Mouse (Mus musculus) heart, postnatal 14 days (tissue): ENCODE measurements around the gene Epb41l1. TPM values are rescaled to one million over a fixed set of nuclear protein-coding genes. Genes with fewer than 3 reads are reported as not detected.

Source experiments
- DNase-seq, 2 experiments: peaks; one replicate each; pipeline ENCODE4 v3.0.0; 2021 to 2022
- intact Hi-C: fragments of 180-260 bp; cut with DNase I; formaldehyde crosslinking; loops from one replicate; pipeline ENCODE4 v1.15.1; 2025
- total RNA-seq, 2 experiments: library from RNA; stranded (reverse); gene quantifications; 2 replicates each; pipeline ENCODE4 v1.2.3; 2021

The Epb41l1 gene
- total RNA-seq, 2 experiments from 2014 or later, result 10.1 to 13.9 TPM

DNA sequence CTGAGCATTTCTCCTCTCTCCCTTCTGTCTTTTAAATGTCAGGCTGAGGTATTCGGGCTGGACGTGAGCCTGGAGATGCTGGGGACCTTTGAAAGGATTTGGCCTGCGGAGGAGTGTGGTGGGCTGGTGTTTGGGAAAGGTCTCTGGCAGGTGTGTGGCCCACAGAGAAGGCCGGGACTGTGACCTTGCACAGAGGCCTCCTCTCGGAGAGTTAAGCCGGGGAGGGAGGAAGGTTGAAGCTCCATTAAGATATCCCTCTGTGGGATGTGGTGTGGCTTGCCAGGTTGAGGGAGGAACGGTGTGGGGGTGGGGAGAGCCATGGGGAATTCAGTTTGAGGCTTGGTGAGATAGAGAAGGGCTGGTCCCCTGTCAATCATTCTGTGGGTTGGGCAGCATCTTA lies 59.1 kb downstream of the Epb41l1 start:
- intact Hi-C loops, result no loop called here

DNA sequence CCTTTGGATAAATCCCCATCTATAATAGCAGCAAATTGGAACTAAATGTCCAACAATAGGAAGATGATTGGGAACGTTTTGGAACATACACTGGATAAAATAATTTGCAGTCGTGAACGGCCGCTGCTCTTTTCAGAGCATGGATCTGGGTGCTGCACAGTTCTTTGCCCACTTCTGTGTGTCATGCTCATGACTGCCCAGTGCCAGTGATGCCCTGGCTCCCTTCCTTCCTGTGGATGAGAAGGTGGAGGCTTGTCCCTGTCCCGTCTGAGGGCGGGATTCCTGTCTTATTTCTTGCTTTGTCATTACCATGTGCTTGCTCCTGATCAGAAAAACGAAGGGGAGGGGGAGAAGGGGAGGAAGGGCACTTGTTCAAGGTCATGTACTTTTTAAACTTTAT lies 59.6 kb downstream of the Epb41l1 start:
- no peak for DNase-seq
- intact Hi-C loops, result no loop called here

More for the DNA sequence above, 59.1 kb downstream of the Epb41l1 start:
- DNase-seq, result no peak

DNA sequence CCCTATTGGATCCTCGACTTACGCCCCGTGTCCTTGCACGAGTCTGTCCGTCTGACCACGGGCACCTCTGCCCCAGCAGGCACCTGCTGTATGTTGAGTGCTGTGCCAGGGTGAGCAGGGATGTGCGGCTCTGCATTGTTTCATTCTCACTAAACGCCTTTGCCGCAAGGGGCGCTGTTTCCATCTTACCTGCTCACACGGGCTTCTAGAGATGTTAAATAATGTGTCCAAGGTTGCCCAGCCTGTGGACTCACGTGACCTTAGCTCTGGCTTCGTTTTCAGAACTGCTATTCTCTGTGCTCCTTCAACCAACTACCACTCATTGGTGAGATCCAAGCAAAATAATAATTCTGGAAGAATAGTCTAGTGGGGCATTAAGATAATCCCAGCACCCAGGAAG lies 61.6 kb downstream of the Epb41l1 start:
- peak; percentile 56 to 64 for DNase-seq
- intact Hi-C loops, result no loop called here

DNA sequence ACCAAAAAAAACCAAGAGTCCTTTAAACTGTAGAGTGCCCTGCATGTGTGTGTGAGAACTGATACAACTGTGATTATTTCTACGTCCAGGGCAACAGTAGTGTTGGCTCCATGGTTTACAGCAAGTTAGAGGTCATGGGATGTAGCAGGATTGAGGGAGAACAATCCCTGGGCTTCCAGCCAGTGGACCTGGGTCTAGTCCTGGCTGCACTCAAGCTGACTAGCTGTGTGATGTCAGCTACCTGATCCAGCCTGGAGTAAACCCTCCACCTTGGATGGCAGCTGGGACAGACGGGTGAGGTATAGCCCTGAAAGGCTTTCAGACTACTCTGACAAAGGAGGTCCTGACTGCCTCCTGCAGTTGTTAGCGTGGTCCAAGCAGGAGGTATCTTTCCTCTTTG lies 62.1 kb downstream of the Epb41l1 start:
- DNase-seq, result no peak
- intact Hi-C loops, result no loop called here

DNA sequence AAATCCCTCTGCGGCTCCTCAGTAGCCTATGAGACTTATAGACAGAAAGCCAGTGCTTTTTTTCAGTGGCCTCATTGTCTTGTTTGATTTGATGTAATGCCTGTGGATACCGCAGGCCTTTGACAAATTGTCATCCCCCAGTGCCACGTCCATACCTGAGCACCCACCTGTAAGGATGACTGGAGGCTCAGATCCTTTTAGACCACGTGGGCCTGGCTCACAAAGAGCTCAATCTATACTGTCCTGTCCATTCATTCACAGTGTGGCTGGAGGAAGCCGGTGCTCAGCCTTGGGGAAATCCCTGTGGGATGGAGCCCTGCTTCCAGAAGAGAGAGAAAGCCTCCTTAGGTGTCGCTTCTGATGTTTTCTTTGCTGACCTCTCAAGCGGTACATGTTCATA lies 62.5 kb downstream of the Epb41l1 start:
- intact Hi-C loops, result no loop called here
- DNase-seq, result no peak

DNA sequence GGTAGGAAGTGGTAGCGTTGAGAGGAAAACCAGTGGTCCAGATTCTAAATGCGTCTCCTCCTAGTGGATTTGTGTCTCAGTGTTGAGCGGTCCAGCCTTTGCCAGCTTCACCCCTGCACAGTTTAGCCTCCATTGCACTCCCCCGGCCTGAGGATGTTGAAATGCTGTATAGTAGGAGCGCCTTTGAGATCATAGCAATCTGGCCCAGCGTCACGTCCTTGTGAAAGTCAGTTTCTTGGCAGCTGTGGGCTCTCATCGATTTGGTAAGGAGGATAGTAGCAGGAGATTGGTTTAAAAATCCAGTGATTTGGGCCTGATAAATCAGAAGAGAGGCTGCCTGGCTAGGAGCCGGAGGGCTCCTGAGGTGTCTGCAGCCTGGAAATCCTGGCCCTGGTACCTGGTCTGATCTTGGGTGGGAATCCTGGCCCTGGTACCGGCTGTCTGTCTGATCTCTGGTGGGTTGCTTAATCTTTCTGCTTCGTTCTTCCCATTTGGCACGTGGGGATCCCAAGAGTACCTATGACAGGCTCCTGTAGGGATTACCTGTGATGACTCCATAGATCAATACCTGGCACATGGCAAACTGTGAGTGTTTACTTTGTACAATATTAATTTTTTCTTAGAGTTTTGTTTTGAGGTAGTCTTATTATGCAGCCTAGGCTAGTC lies 65.5 kb downstream of the Epb41l1 start:
- intact Hi-C loops, result no loop called here
- DNase-seq, result no peak

DNA sequence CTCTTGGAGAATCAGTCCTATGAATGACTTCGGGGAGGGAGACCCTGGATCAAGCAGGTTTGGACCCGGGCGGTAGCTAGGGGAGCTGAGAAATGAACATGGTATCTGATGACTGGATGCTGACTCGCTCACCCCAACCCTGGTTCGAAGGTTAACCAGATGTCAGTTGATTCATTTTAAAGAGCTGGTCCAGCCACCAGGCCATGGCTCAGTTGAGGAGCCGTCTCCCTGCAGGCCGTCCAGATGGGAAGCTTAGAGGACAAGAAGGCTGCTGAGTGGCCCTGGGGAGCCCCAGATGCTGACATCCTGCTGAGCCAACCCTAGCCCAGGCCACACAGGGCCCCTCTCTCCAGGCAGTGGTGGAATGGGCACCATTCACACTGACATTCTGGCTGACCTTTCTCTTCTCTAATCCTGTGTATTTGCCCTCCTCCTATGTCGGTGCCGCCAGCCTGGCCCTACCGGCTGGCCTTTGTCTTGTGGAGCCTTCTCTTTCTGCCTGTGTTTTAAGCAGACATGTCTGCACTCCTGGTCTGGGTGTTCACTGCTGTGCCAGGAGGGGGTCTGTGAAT lies 67.0 kb downstream of the Epb41l1 start:
- peak in 1 of 2 experiments; percentile 11 for DNase-seq
- intact Hi-C loops, result no loop called here

DNA sequence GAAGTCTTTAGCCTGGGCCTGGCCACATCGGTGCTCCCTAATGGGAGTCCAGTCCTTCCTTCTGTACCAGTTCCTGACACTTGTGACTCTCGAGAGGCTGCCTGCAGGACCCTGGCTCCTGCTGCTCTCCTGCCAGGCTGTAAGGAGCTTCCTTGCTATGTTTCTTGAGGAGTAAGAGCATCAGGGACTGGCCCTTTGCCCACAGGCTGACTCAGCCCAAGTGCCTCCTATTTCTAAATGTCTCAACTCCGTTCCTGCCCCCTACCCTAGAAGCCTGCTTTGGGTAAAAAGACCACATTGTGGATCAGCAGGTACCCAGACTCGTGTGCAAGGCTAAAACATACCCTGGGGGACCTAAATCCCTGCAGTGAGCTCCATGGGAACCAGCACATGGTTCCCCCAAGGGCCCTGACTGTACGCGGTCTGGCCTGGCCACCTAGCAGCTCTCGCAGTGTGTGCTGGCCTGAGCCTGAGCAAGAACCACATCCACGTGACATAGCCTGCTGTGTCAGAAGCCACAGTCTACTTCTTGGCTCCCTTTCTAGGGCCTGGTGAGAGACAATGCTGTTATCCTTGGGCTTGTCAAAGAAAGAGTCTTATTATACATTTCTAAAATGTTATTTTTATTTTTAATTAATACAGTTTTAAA lies 67.6 kb downstream of the Epb41l1 start:
- DNase-seq, result peak; percentile 32 to 35
- intact Hi-C loops, result no loop called here

DNA sequence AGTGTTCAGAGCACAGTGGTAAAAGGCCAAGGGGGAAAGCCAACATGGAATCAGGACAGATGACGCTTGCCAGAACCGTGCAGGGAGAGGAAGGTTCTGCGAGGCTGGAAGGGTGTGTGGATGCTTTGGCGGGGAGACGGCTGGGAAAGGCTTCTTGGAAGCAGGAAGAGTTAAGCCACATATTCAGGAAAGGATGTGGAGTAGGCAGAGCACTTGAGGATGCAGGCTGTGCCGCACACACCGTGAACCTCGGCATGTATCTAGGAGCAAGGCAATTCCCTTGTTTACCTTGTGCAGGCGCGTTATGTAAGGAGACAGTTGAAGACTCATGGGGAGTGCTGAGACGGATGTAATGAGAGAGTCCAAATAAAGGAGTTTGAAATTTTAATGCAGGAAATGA lies 69.5 kb downstream of the Epb41l1 start:
- intact Hi-C loops, result no loop called here

DNA sequence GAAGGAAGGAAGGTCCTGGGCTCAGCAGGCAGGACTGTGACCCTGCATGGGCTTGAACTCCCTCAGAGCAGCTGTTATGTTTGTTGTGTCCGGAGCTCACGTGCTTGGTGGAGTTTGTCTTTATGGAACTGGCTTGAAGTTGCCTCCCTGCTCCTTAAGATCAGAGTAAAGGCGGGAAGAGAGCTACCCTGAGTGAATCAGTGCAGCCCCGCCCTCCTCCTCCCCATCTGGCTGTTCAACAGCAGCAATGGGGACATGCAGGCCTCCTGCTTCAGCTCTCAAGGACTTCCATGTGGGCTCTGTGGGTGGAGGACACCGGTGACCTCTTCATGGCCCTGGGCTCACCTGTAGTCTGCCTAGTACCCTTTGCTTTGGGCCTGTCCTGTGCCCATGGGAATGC lies 71.1 kb downstream of the Epb41l1 start:
- no peak for DNase-seq
- intact Hi-C loops, result no loop called here

More for the DNA sequence above, 69.5 kb downstream of the Epb41l1 start:
- peak; percentile 18 to 37 for DNase-seq

DNA sequence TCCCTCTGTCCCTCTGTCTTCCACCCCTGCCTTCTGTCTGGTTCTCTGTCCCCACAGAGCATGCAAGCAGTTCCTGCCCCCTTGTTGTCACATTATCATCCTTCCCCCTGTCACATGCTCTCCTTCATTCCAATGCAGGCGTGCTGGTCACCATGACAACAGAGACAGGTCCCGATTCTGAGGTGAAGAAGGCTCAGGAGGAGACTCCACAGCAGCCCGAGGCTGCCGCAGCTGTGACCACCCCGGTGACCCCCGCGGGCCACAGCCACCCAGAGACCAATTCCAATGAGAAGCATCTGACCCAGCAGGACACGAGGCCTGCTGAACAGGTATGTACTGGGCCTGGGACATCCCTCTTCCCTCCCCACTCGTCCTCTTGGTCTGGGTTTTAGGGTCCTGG lies 73.1 kb downstream of the Epb41l1 start:
- DNase-seq, result no peak
- intact Hi-C loops, result no loop called here

DNA sequence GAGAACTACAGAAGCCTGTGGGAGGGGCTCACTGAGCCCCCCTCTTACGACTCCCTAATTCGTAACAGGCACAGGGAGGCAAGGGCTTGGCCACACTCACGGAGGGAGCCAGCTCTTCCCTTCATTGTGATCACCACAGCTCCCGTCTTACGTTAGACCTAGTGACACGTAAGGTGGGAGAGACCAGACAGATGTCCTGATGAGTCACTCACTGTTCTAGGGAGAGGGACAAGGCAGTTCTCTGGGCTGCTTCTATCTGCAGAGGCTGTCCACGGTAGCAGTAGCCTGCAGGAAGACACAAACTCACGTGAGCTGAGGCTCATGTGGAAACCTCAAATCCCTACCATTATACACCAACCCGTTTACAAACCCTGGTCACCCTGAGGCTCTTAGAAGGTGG lies 73.8 kb downstream of the Epb41l1 start:
- intact Hi-C loops, result no loop called here
- DNase-seq, result no peak

DNA sequence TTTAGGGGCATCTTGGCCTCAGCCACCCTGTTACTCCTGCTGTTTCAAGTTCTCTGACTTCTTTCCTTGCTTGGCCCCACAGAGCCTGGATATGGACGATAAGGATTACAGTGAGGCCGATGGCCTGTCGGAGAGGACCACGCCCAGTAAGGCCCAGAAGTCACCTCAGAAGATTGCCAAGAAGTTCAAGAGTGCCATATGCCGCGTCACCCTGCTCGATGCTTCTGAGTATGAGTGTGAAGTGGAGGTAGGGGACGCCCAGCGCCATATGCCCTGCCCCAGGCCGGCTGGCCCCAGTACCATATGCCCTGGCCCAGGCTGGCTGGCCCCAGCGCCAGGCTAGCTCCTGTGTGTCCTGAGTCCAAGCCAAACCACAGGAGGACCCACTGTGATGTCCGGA lies 74.2 kb downstream of the Epb41l1 start:
- intact Hi-C loops, result loop anchor here (5.0 kb wide), 1 partner anchor 73 kb away; the partner anchor contains the start of gene Epb41l1
- DNase-seq, result no peak

DNA sequence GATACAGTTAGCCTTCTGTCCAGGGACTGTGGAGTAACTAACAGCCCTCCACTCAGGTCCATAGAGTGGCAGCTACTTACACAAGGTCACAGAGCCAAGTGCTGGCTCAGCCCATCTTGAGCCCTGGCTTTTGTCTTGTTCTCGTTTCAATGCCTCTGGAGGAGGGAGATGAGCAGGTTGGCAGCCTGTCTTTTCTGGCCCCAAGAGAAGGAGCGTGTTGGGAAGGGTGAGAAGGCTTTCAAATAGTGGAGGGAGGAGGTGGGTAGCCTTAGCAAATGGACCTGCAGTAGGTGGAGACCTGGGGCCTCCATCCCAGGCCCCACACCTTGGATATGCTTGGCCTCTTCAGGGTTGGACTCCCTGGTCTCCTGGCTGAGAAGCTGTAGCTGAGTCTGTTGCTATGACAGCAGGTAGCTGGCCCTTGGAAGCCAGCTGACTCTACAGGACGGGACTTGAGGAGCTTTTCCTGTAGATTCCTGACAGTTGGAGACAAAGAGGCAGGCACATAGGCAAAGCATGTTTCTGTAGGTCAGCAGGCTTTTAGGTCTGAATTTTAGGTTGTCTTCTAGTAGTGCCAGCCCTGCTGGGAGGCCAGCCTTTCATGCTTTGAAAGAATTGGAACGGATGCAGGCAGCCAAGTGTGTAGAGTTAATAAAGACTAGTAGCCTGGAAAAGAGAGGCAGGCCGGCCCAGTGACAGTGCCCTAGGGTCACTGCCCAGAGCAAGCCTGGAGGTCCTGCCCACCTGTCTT lies 76.3 kb downstream of the Epb41l1 start:
- DNase-seq, result no peak
- intact Hi-C loops, result loop anchor here (5.0 kb wide), 1 partner anchor 75 kb away; the partner anchor contains the start of gene Epb41l1

DNA sequence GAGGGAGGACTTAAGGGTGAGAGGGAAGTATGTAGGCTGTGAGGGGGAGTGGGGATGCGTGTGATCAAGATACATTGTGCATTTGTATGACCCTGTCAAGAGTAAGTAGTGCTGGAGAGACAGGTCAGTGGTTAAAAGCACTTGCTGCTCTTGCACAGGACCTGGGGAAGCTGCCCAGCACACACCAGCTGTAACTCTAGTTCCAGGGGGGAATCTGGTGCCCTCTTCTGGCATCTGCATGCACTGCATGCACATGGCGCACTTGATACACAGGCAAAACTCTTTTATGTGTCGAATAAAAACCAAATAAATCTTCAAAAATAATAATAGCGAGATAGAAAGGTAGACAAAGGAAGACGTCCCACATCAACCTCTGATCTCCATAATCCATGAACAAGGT lies 77.2 kb downstream of the Epb41l1 start:
- peak; percentile 56 to 73 for DNase-seq
- intact Hi-C loops, result loop anchor here (5.0 kb wide), 1 partner anchor 76 kb away; the partner anchor contains the start of gene Epb41l1

DNA sequence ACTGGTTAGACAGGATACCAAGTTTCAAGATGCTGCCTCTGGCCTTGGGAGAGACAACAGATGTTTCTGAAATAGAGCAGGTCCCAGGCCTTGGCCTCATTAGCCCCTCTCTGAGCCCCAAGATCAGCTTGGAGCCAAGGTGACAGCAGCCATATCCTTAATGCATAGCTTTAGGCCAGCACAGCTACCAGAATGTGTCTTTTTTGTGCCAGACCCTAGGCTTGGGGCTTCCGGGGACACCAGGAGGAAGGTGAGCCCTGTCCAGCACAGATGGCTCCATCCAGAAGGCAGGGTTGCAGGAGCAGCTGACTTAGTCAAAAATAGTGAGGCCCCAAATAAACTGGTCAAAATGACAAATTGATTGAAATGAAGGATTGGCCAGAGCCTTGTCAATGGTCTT lies 80.3 kb downstream of the Epb41l1 start:
- intact Hi-C loops, result no loop called here
- DNase-seq, result no peak

DNA sequence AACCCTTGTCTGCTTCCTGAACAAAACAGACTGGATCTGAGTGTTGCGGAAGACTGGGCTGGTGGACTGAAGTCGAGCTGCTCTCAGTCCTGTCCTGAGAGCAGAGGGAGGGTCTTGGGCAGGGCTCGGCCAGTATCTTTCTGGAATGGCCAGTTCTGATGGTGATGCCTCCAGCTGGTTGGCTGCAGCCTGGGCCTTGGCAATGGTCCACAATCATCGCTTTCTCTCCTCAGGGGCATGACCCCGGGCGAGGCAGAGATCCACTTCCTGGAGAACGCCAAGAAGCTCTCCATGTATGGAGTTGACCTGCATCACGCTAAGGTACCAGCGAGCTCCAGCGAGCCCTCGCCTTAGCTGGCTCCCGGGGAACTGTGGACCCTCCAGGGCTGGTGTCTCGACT lies 84.8 kb downstream of the Epb41l1 start:
- DNase-seq, result peak in 1 of 2 experiments; percentile 31
- intact Hi-C loops, result no loop called here

DNA sequence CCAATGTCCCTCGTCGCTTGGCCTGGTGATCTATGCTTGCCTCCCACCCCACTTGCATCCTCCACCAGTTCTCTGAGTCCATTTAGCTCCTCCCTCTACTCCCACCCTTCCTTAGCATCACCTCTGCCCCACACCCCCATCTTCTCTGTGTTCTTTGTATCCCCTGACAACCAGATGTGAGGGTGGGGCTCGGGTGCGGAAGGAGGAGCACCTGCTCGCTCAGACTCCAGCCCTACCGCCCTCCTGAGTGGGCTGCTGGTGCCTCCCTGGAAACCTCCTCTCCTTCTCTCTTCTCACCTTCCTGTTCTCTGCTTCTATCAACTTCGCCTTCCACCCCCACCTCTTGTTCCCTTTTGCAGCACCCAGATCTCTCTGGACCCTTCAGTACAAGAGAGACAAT lies 91.3 kb downstream of the Epb41l1 start:
- intact Hi-C loops, result no loop called here
- DNase-seq, result no peak

DNA sequence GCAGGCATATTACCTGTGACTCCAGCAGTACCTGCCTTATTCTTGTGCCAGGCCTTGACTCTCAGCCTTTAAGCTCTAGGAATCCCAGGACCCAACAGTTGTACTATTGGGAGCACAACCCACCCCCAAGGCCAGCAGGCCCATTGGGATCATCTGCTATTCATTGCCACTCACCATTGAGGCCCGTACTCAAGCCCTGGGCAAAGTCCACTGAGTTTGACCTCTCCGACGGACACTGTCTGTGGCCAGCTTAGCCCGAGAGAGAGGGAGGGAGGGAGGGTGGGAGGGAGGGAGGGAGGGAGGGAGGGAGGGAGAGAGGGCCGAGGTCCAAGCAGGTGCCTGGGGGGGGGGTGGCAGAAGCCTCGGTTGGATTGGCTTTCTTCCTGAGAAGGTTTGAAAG lies 91.9 kb downstream of the Epb41l1 start:
- intact Hi-C loops, result no loop called here
- no peak for DNase-seq

DNA sequence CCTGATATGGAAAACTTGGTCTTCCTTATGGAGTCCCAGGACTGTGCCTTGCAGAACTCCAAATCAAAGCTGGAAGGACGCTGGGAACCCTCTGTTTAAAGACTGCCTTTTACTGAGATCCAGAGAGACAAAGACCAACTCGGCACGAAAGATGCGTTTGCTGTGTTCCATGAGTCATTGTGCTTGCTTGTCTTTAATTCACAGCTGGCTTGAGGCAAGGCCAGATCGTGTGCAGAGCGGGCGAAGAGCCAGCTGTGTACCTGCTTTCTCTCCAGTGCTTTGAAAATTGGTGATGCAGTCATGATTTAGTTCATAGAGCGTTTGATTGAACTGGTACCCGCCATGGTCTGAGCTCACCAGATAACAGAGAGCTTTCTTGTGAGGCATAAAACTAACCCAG lies 94.4 kb downstream of the Epb41l1 start:
- no peak for DNase-seq
- intact Hi-C loops, result no loop called here

DNA sequence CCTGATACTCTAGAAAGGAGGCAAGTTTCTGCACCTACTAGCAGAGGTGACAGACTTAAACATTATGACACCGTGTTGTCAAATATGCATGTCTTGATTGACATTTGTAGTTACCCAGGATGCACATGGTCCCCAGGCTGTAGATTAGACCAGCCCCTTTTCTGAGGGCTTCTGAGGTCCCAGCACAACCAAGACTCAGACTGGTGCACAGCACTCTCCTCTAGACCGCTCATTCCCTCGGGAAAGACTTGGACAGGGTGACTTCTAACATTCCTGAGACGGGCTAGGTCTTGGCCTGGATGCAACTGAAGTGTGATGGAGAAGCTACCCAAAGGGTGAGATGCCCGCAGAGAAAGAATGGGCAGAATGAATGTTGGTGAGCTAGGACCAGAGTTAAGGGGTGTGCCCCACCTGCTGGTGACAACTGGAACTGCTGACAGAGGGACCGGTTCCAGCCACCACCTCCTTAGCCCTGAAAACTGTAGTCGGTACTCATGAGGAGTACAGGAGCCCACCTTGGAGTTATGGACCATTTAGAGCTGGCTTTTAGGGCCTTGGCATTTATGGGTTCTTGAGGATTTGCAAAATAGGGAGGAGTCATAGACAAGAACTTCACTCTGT lies 95.0 kb downstream of the Epb41l1 start:
- intact Hi-C loops, result loop anchor here (2.0 kb wide), 1 partner anchor 171 kb away; no protein-coding TSS in a partner anchor
- peak; percentile 73 to 86 for DNase-seq
